Mouse (Mus musculus) T-cell, adult 2 months (primary cell): Measurements from ENCODE around the gene Tmc1.

Experiments
- DNase-seq: peaks from one replicate; pipeline ENCODE4 v3.0.0; 2022; ENCODE audit warnings: low spot score

Gene Tmc1

GRCm38 (mm10) chr19:20953874-20954273 lies at the start of gene Tmc1:
Tmc1 (minus strand) TSS chr19:20954202.
- DNase-seq = no peak

GRCm38 (mm10) chr19:21001552-21001951 lies 47.5 kb upstream of the Tmc1 start:
- no peak for DNase-seq

GRCm38 (mm10) chr19:20979244-20979643 lies 25.2 kb upstream of the Tmc1 start:
- no peak for DNase-seq

GRCm38 (mm10) chr19:20978148-20978547 lies 24.1 kb upstream of the Tmc1 start:
- DNase-seq = no peak

- DNase-seq = no peak
Observed at GRCm38 (mm10) chr19:20971926-20972325, 17.9 kb upstream of the Tmc1 start.

- no peak for DNase-seq
Observed at GRCm38 (mm10) chr19:20954815-20955214, 813 bp upstream of the Tmc1 start.

- DNase-seq = no peak
Observed at GRCm38 (mm10) chr19:20944446-20944845, 9.6 kb downstream of the Tmc1 start.

GRCm38 (mm10) chr19:20924282-20924681 lies 29.7 kb downstream of the Tmc1 start:
- no peak for DNase-seq

- no peak for DNase-seq
Observed at GRCm38 (mm10) chr19:20923336-20924211, 30.4 kb downstream of the Tmc1 start.

GRCm38 (mm10) chr19:20918241-20918640 lies 35.8 kb downstream of the Tmc1 start:
- DNase-seq = no peak

- DNase-seq = no peak
Observed at GRCm38 (mm10) chr19:20915151-20915550, 38.9 kb downstream of the Tmc1 start.

- DNase-seq = no peak
Observed at GRCm38 (mm10) chr19:20910356-20910755, 43.6 kb downstream of the Tmc1 start.

- no peak for DNase-seq
Observed at GRCm38 (mm10) chr19:20881205-20881604, 72.8 kb downstream of the Tmc1 start.

GRCm38 (mm10) chr19:20875881-20876280 lies 78.1 kb downstream of the Tmc1 start:
- DNase-seq = no peak

- DNase-seq = no peak
Observed at GRCm38 (mm10) chr19:20861779-20862178, 92.2 kb downstream of the Tmc1 start.

GRCm38 (mm10) chr19:20860270-20860669 lies 93.7 kb downstream of the Tmc1 start:
- no peak for DNase-seq

- DNase-seq = no peak
Observed at GRCm38 (mm10) chr19:20857819-20858218, 96.2 kb downstream of the Tmc1 start.

GRCm38 (mm10) chr19:20848906-20849305 lies 105.1 kb downstream of the Tmc1 start:
- no peak for DNase-seq

- DNase-seq = no peak
Observed at GRCm38 (mm10) chr19:20847476-20848073, 106.4 kb downstream of the Tmc1 start.

- DNase-seq = no peak
Observed at GRCm38 (mm10) chr19:20837422-20837821, 116.6 kb downstream of the Tmc1 start.

GRCm38 (mm10) chr19:20836055-20836845 lies 117.8 kb downstream of the Tmc1 start:
- DNase-seq = no peak

- DNase-seq = no peak
Observed at GRCm38 (mm10) chr19:20834895-20835294, 119.1 kb downstream of the Tmc1 start.

- DNase-seq = no peak
Observed at GRCm38 (mm10) chr19:20799460-20799859, 154.5 kb downstream of the Tmc1 start.
